Mouse (Mus musculus) stomach, postnatal 0 days (tissue): Measurements from ENCODE around the gene Hspb3. TPM values are rescaled to one million over a fixed set of nuclear protein-coding genes. Genes with fewer than 3 reads are reported as not detected.

ENCODE experiments used
- ATAC-seq: fragments of 200-750 bp; cut with Nextera tagmentation; 2 replicates; pipeline ENCODE4 v1.8.0; 2017; ENCODE audit not compliant: low FRiP score, low TSS enrichment
- DNase-seq: peaks from one replicate; pipeline ENCODE4 v3.0.0-alpha.2; 2016; ENCODE audit warnings: low spot score
- H3K27ac ChIP-seq: fragments of 300-500 bp; sonication (generic); replicated peaks from 2 replicates; pipeline ENCODE4 v1.5.1; 2014; ENCODE audit warnings: mild to moderate bottlenecking, control low read depth
- H3K27me3 ChIP-seq: fragments of 300-500 bp; sonication (generic); 2 replicates; pipeline ENCODE4 v1.6.1; 2014; ENCODE audit warnings: low read length; ENCODE audit not compliant: control insufficient read depth, insufficient read depth
- H3K36me3 ChIP-seq: fragments of 300-500 bp; sonication (generic); 2 replicates; pipeline ENCODE4 v1.6.1; 2014; ENCODE audit warnings: low read length, mixed read lengths; ENCODE audit not compliant: control insufficient read depth, insufficient read depth
- H3K4me1 ChIP-seq: fragments of 300-500 bp; sonication (generic); replicated peaks from 2 replicates; pipeline ENCODE4 v1.6.1; 2014; ENCODE audit warnings: antibody characterized with exemption; ENCODE audit not compliant: control insufficient read depth, insufficient read depth
- H3K4me2 ChIP-seq: fragments of 300-500 bp; sonication (generic); replicated peaks from 2 replicates; pipeline ENCODE4 v1.6.1; 2014; ENCODE audit warnings: low read depth, mild to moderate bottlenecking, control low read depth, moderate library complexity
- H3K4me3 ChIP-seq: fragments of 300-500 bp; sonication (generic); 2 replicates; pipeline ENCODE4 v1.5.1; 2014; ENCODE audit warnings: low read depth, low read length, control low read depth
- H3K9ac ChIP-seq: fragments of 300-500 bp; sonication (generic); 2 replicates; pipeline ENCODE4 v1.6.1; 2014; ENCODE audit warnings: mild to moderate bottlenecking, low read length, control low read depth, mixed read lengths
- H3K9me3 ChIP-seq: fragments of 300-500 bp; sonication (generic); 2 replicates; pipeline ENCODE4 v1.6.1; 2016; ENCODE audit warnings: low read length; ENCODE audit not compliant: control insufficient read depth
- CTCF ChIP-seq: IDR thresholded peaks from 2 replicates; pipeline ENCODE4 v1.5.1; 2016; ENCODE audit warnings: antibody characterized with exemption, low read depth, mild to moderate bottlenecking, moderate library complexity
- EP300 ChIP-seq: optimal IDR thresholded peaks from 2 replicates; pipeline ENCODE3; 2016; ENCODE audit warnings: antibody characterized with exemption
- WGBS: fragments of 180-500 bp; shearing (Covaris S2); extraction: QIAGEN DNeasy Blood & Tissue Kit; methylation state at CpG from one replicate; pipeline ENCODE4 v1.1.7; 2014; 5-methylcytosine and 5-hydroxymethylcytosine counted together
- polyA plus RNA-seq: library from polyadenylated mRNA; unstranded; fragments of >200 nt; fragmentation: Nextera tagmentation; extraction: Ambion mirVana; gene quantifications from 2 replicates; pipeline ENCODE4 v1.2.1, GENCODE M21; 2015

Gene Hspb3
- polyA plus RNA-seq: 0.17 TPM in 1 of 2 replicates, not detected in the other

DNA sequence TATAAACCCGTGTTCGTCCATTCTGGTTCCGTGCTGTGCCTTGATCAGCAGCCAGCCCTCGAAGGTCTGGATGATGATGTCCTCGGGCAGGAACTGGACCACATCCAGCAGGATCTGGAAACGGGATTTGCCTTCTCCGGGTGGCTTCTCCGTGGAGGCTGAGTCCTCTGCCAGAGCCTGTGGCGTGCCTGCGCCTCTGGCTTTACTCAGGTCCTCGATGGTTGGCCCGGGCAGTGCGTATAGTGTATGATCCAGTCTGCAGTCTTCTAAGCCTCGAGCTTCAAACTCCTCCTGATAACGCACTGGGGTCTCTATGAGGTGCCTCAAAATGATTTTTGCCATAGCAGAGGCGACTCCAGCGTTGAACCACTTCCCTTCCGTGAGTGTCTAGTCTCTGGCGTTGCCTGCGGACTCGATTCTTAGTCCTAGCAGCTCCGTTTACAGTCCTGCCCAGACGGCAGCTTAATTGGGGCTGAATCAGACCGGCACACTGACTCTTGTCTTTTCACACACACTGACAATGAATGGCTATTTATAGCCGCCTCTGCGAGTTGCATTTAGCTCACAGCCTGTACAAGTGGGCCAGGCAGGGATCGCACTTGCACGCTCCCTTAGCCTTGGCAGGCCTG is at the start of gene Hspb3:
Hspb3 (minus strand) TSS at position 526 of the 629 bp plus-strand sequence.
- no peak within 1 kb of the TSS for H3K27ac ChIP-seq
- H3K36me3 ChIP-seq: no peaks in the 10 kb centered on the region
- H3K4me1 ChIP-seq: no peaks in the 10 kb centered on the region
- H3K27me3 ChIP-seq: no peaks in the 10 kb centered on the region
- DNase-seq (no peak), ATAC-seq (no peak)
- H3K9ac ChIP-seq: no peak within 1 kb of the TSS
- no peaks in the 10 kb centered on the region for H3K9me3 ChIP-seq
- TF ChIP-seq CTCF (no peak), EP300 (no peak)
- H3K4me3 ChIP-seq: 0 out of 2 replicates have a peak within 1 kb of the TSS, but pooled peaks have one; percentile 6
- 58% methylated on average over 28 of the region's 28 CpGs for WGBS
- H3K4me2 ChIP-seq: peak within 1 kb of the TSS; percentile 23; the same call in 1 of the 2 replicates

GRCm38 (mm10) chr13:113713186-113713585 is 49.7 kb upstream of the Hspb3 start:
- Histone ChIP-seq H3K4me2 (no peak overlapping the region), H3K36me3 (no peaks in the 10 kb centered on the region), H3K9ac (no peak overlapping the region), H3K9me3 (no peaks in the 10 kb centered on the region), H3K27me3 (no peaks in the 10 kb centered on the region), H3K4me3 (no peak overlapping the region), H3K4me1 (no peaks in the 10 kb centered on the region), H3K27ac (no peak overlapping the region)
- ATAC-seq (no peak), DNase-seq (no peak)
- 74% methylated on average over 3 of the region's 3 CpGs for WGBS
- TF ChIP-seq CTCF (no peak), EP300 (no peak)

GRCm38 (mm10) chr13:113706183-113706582 is 42.7 kb upstream of the Hspb3 start:
- no peak for DNase-seq
- TF ChIP-seq CTCF: no peak
- no peak for TF ChIP-seq EP300
- H3K4me1 ChIP-seq: no peaks in the 10 kb centered on the region
- WGBS: 29% methylated on average over 4 of the region's 4 CpGs
- H3K27ac ChIP-seq: no peak overlapping the region
- no peak overlapping the region for H3K4me3 ChIP-seq
- no peak overlapping the region for H3K9ac ChIP-seq
- no peaks in the 10 kb centered on the region for H3K9me3 ChIP-seq
- ATAC-seq: no peak
- H3K36me3 ChIP-seq: no peaks in the 10 kb centered on the region
- H3K27me3 ChIP-seq: no peaks in the 10 kb centered on the region
- no peak overlapping the region for H3K4me2 ChIP-seq

- Histone ChIP-seq H3K4me3 (no peak overlapping the region), H3K27ac (no peak overlapping the region), H3K27me3 (no peaks in the 10 kb centered on the region), H3K4me2 (no peak overlapping the region), H3K9ac (no peak overlapping the region), H3K9me3 (no peaks in the 10 kb centered on the region), H3K36me3 (no peaks in the 10 kb centered on the region), H3K4me1 (no peaks in the 10 kb centered on the region)
- DNase-seq (no peak), ATAC-seq (no peak)
- WGBS: 67% methylated on average over 3 of the region's 3 CpGs
- TF ChIP-seq EP300 (no peak), CTCF (no peak)
These were observed 37.7 kb upstream of the Hspb3 start for GRCm38 (mm10) chr13:113701185-113701584.

DNA sequence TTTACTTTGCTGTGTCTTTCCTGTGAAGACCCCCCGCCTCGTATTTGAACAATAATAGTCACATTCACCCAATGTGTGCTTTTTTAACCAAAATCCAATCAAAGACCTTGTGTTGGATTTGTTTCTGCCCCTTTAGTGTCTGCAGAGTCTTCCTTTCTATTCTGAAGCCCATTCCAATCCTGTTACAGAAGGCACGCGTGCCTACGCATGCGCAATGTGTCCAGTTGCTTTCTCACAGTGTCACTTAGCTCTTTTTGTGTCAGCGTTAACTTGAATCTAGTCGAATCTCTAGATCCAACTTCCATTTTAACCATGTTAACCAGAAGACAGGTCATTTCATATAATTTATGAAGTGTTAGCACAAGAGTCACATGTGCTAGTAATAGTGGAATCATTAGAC is 36.5 kb upstream of the Hspb3 start:
- TF ChIP-seq EP300 (no peak), CTCF (no peak)
- DNase-seq (no peak), ATAC-seq (no peak)
- WGBS: 91% methylated on average over 8 of the region's 8 CpGs
- H3K4me1 ChIP-seq: no peaks in the 10 kb centered on the region
- no peaks in the 10 kb centered on the region for H3K27me3 ChIP-seq
- no peak overlapping the region for H3K27ac ChIP-seq
- H3K4me2 ChIP-seq: no peak overlapping the region
- H3K9ac ChIP-seq: no peak overlapping the region
- no peaks in the 10 kb centered on the region for H3K9me3 ChIP-seq
- no peaks in the 10 kb centered on the region for H3K36me3 ChIP-seq
- H3K4me3 ChIP-seq: no peak overlapping the region

DNA sequence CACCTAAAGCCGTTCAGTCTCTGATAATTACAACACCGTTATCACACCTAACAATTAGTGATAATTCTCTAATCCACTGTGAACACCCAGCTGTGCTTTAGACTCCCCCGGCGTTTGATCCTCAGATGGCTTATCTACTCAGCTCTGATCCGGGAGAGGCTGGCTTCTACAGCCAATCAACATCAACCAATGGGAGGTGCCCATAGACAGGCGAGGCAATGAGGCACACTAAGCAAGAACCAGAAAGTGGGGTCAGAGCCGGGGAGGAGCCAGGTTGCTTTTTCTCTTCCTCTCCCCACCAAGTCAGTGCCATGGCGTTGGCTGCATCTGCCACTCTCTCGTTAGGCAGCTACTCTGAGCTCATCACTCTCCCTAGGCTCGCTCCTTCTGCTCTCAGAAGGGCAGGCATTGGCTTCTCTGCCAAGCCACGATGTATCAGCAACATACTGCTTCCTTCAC is 36.0 kb upstream of the Hspb3 start:
- Histone ChIP-seq H3K4me2 (no peak overlapping the region), H3K4me3 (no peak overlapping the region), H3K27ac (no peak overlapping the region), H3K4me1 (no peaks in the 10 kb centered on the region), H3K27me3 (no peaks in the 10 kb centered on the region), H3K9ac (no peak overlapping the region), H3K9me3 (no peaks in the 10 kb centered on the region), H3K36me3 (no peaks in the 10 kb centered on the region)
- ATAC-seq (no peak), DNase-seq (no peak)
- 50% methylated on average over 11 of the region's 11 CpGs for WGBS
- no peak for TF ChIP-seq CTCF
- no peak for TF ChIP-seq EP300
